Comparison of ENCODE assay signal across 7 mouse cellular contexts in genomic region chr1:171440025-171440725, GRCm38 (mm10). TPM values are rescaled to one million over a fixed set of nuclear protein-coding genes. Genes with fewer than 3 reads are reported as not detected.
DNase-seq lines count a peak whose midpoint lies in the region; ATAC-seq and TF ChIP-seq lines count a peak whose summit lies in the region.

No protein-coding gene starts in this region.

- H3K4me2 ChIP-seq in limb, embryonic 13.5 days (replicated peaks) = peak overlapping the region; percentile 73
- peak overlapping the region; percentile 58 for H3K4me2 ChIP-seq in neural tube, embryonic 13.5 days

- intact Hi-C loops in heart, postnatal 14 days (cut with DNase I) = no loop called here

- H3K36me3 ChIP-seq in limb, embryonic 13.5 days = no peaks in the 10 kb centered on the region
- H3K36me3 ChIP-seq in neural tube, embryonic 13.5 days = no peaks in the 10 kb centered on the region

- H3K4me1 ChIP-seq in cortical plate, adult 2 months (ENCODE audit: control insufficient read depth, insufficient read depth, low read length) = no peaks in the 10 kb centered on the region
- H3K4me1 ChIP-seq in limb, embryonic 13.5 days = peaks cover 30% of the 10 kb centered on the region
- peaks cover 26% of the 10 kb centered on the region for H3K4me1 ChIP-seq in neural tube, embryonic 13.5 days (replicated peaks)

- H3K9ac ChIP-seq in limb, embryonic 13.5 days = no peak overlapping the region
- H3K9ac ChIP-seq in neural tube, embryonic 13.5 days = 0 out of 2 replicates have a peak overlapping the region, but pooled peaks have one; percentile 28

- no peak for TF ChIP-seq POLR2A in cortical plate, adult 2 months (IDR thresholded peaks at IDR 0.05; ENCODE audit: extremely low read depth, insufficient read depth, low read length)

- 23% methylated on average over 9 of the region's 9 CpGs for WGBS in limb, embryonic 13.5 days
- whole genome bisulfite sequencing in neural tube, embryonic 13.5 days = 34% methylated on average over 9 of the region's 9 CpGs

- peak; percentile 80 to 89 for DNase-seq in adrenal gland, adult (ENCODE audit: inconsistent age in 2 of 2, low spot score in 1 of 2)
- peak; percentile 76 to 80 for DNase-seq in heart, postnatal 14 days
- DNase-seq in frontal cortex, adult 2 months (ENCODE audit: extremely low spot score in 1 of 2, low spot score in 1 of 2) = no peak
- DNase-seq in frontal cortex, postnatal 14 days (ENCODE audit: low spot score in 2 of 2) = no peak

- ATAC-seq in limb, embryonic 13.5 days (ENCODE audit: low FRiP score, low read depth) = 0 out of 2 replicates have a peak, but pooled peaks have one; percentile 12
- peak; percentile 60; the same call in 1 of the 2 replicates for ATAC-seq in neural tube, embryonic 13.5 days (ENCODE audit: low read depth)

- H3K27me3 ChIP-seq in limb, embryonic 13.5 days = peaks cover 41% of the 10 kb centered on the region
- H3K27me3 ChIP-seq in neural tube, embryonic 13.5 days = peaks cover 48% of the 10 kb centered on the region

- H3K4me3 ChIP-seq in cortical plate, adult 2 months (ENCODE audit: insufficient read depth, low read length) = no peak overlapping the region
- H3K4me3 ChIP-seq in limb, embryonic 13.5 days = peak overlapping the region; percentile 52
- 0 out of 2 replicates have a peak overlapping the region, but pooled peaks have one; percentile 6 for H3K4me3 ChIP-seq in neural tube, embryonic 13.5 days

- no peak for TF ChIP-seq CTCF in cortical plate, adult 2 months (IDR thresholded peaks at IDR 0.05; ENCODE audit: extremely low read depth, insufficient read depth, low read length)

- H3K9me3 ChIP-seq in limb, embryonic 13.5 days = peaks cover 6% of the 10 kb centered on the region
- 0 out of 2 replicates have a peak, but pooled peaks cover 4% of the 10 kb centered on the region for H3K9me3 ChIP-seq in neural tube, embryonic 13.5 days

- H3K27ac ChIP-seq in cortical plate, adult 2 months (ENCODE audit: insufficient read depth, low read length) = peak overlapping the region; percentile 14; the same call in 1 of the 2 replicates
- peak overlapping the region; percentile 44; the same call in 1 of the 2 replicates for H3K27ac ChIP-seq in limb, embryonic 13.5 days
- peak overlapping the region; percentile 52 for H3K27ac ChIP-seq in neural tube, embryonic 13.5 days (replicated peaks)

RNA-seq across cellular contexts. Expression of gene F11r, which starts 2.8 kb away (rescaled TPM):
- polyA plus RNA-seq in cortical plate, adult 2 months (2012; rRNA removed) = 8.0 and 9.0 TPM in 2 replicates
- total RNA-seq in heart, postnatal 14 days (2021) = 10 to 100 TPM; 46.3 to 48.9 TPM
- 40.4 and 40.6 TPM in 2 replicates for polyA plus RNA-seq in limb, embryonic 13.5 days (2015; fragmentation: Nextera tagmentation; extraction: Ambion mirVana)
- polyA plus RNA-seq in neural tube, embryonic 13.5 days (2015; fragmentation: Nextera tagmentation; extraction: Ambion mirVana) = 14.7 and 15.1 TPM in 2 replicates
- 8.6 and 9.5 TPM in 2 replicates for polyA plus RNA-seq in frontal cortex, adult 2 months (2012; rRNA removed)

RNA-seq across cellular contexts. Expression of gene Tstd1, which starts 21.5 kb away (rescaled TPM):
- polyA plus RNA-seq in cortical plate, adult 2 months (2012; rRNA removed) = 2.1 TPM in 2 replicates
- 1 to 10 TPM; 2.2 to 2.5 TPM for total RNA-seq in heart, postnatal 14 days (2021)
- polyA plus RNA-seq in limb, embryonic 13.5 days (2015; fragmentation: Nextera tagmentation; extraction: Ambion mirVana) = 7.3 and 9.0 TPM in 2 replicates
- polyA plus RNA-seq in neural tube, embryonic 13.5 days (2015; fragmentation: Nextera tagmentation; extraction: Ambion mirVana) = 7.8 and 8.5 TPM in 2 replicates
- polyA plus RNA-seq in frontal cortex, adult 2 months (2012; rRNA removed) = 4.1 and 5.0 TPM in 2 replicates

RNA-seq across cellular contexts. Expression of gene Usf1, which starts 29.1 kb away (rescaled TPM):
- polyA plus RNA-seq in cortical plate, adult 2 months (2012; rRNA removed) = 99.2 and 102 TPM in 2 replicates
- total RNA-seq in heart, postnatal 14 days (2021) = 10 to 100 TPM; 42.3 to 46.1 TPM
- 102 and 118 TPM in 2 replicates for polyA plus RNA-seq in limb, embryonic 13.5 days (2015; fragmentation: Nextera tagmentation; extraction: Ambion mirVana)
- polyA plus RNA-seq in neural tube, embryonic 13.5 days (2015; fragmentation: Nextera tagmentation; extraction: Ambion mirVana) = 183 and 188 TPM in 2 replicates
- polyA plus RNA-seq in frontal cortex, adult 2 months (2012; rRNA removed) = 105 and 119 TPM in 2 replicates

RNA-seq across cellular contexts. Expression of gene Arhgap30, which starts 51.4 kb away (rescaled TPM):
- 1.6 and 2.1 TPM in 2 replicates for polyA plus RNA-seq in cortical plate, adult 2 months (2012; rRNA removed)
- total RNA-seq in heart, postnatal 14 days (2021) = 1 to 10 TPM; 2.3 to 4.5 TPM
- polyA plus RNA-seq in limb, embryonic 13.5 days (2015; fragmentation: Nextera tagmentation; extraction: Ambion mirVana) = 1.4 and 1.5 TPM in 2 replicates
- 1.2 TPM in 2 replicates for polyA plus RNA-seq in neural tube, embryonic 13.5 days (2015; fragmentation: Nextera tagmentation; extraction: Ambion mirVana)
- polyA plus RNA-seq in frontal cortex, adult 2 months (2012; rRNA removed) = 1.4 and 1.8 TPM in 2 replicates

Comparison
In these comparisons a context has a peak if more than half of its experiments do, and no peak if none do; other contexts are left out.
1. DNase-seq: peak in adrenal gland, adult (2 of 2) and heart, postnatal 14 days (2 of 2); none in frontal cortex, adult 2 months (0 of 2) and frontal cortex, postnatal 14 days (0 of 2).
2. Peak in every context shown above with its lines, with median percentiles within 50 percentile points of each other: H3K27ac ChIP-seq.